Mouse (Mus musculus): Measurements from ENCODE around the gene Plekhm1. TPM values are rescaled to one million over a fixed set of nuclear protein-coding genes. Genes with fewer than 3 reads are reported as not detected.

Gene Plekhm1
- total RNA-seq, 1 experiment from 2014 or later, result 17.4 TPM

DNA sequence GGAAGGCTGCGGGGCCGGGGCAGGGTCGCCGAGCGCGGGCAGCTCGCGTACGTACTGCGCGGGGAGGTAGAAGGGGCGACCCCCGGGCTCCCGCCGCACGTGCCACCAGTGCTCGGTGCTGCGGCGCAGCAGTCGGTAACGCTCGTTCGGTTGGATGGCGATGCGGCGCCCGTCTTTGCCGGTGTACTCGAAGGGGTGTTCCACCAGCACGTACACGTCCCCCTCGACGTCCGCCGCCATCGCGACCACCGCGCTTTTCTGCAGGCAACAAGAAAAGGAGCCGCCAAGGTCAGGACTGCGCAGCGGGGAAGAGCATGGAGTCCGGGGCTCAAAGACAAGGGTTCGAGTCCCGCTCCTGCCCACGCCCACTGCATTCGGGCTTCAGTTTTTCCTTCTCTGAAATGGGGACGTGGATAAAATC, 51.8 kb downstream of the Plekhm1 start:
- no peak for DNase-seq

DNA sequence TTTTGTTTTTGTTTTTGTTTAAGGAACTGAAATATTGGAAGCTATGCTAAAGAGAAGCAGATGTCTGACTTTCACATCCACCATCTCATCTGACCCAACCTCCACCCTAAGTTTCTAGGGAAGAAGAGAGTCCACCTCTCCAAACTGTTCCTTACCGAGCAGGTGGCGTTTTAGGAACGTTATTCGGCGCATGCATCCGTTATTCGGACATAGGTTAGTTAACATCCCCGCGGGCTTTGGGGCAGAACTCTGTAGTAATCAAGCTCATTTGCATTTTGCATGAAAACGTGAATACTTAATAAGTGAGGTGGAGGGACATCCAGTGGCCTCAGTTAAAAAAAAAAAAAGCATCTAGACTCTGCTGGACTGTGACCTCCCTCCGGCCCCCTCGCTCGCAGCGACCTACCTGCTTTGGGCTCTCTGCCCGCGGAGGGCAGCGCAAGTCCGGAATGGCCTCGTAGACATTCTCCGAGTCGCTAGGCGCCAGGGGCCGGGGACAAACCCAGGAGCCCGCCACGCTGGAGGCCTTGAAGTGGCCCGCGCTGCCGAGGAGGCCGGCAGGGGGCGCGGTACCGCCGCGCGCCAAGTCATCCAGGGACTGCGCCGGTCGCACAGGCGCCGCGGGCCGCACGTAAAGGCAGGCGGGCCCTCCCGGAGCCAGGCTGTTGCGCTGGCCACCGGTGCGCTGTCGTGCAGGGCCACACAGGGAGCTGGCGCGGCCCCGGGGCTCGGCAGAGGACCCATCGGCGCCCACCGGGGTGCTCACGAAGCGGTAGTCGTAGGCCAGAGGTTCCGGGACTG, 52.4 kb downstream of the Plekhm1 start:
- peak; percentile 93 for DNase-seq

DNA sequence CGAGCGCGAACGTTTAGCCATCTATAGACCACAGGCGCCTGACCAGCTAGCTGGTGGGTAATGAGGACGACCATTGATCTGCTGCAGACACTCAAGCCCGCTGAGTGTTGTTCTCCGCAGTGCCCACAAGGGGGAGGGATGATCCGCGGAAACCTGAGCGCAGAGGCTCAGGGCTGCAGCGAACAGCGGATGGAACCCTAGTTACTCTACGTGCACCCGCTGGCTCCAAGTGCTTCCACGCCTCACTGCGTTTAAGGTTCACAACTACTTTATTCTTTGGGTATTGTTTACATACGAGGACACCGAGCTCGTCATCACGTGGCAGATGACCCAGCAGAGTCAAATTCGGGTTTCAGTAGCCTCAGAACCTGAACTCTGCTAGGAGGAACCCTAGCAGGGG, 53.4 kb downstream of the Plekhm1 start:
- DNase-seq, result peak; percentile 86

DNA sequence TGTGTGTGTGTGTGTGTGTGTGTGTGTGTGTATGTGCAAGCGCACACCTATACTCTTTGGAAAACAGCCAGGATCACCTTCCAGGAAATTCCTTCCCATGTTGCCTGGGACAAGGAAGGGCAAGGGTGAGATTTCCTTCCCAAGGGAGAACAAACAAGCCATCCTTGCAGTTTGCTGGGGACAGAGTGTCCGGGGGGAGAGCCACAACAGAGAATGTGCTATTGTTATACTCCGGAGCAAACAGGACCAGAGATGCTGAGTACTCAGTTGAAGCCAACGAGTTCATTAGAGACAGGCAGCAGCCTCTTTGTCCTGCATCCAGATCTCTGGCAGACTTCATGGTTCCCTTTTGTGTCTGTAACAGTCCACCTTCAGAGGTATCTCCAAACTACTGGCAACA, 54.2 kb downstream of the Plekhm1 start:
- no peak for DNase-seq

DNA sequence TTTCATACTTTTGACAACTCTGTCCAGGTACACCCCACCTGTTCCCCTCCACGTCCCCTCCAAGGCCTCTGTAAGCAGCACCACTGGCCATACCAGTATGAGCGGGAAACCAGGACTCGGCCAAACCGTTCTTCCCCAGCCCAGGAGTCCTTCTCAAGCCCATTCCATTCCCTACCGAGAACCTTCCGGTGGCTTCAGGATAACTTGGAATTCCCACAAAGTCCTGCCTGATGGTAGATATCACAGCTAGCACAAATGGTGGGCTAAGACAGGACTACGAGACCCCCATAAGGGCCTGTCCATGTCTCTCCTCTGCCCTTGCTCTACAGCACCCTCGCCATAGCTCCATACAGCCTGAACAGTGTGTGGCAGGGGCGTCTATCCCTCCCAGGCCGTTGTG, 54.8 kb downstream of the Plekhm1 start:
- DNase-seq, result no peak

DNA sequence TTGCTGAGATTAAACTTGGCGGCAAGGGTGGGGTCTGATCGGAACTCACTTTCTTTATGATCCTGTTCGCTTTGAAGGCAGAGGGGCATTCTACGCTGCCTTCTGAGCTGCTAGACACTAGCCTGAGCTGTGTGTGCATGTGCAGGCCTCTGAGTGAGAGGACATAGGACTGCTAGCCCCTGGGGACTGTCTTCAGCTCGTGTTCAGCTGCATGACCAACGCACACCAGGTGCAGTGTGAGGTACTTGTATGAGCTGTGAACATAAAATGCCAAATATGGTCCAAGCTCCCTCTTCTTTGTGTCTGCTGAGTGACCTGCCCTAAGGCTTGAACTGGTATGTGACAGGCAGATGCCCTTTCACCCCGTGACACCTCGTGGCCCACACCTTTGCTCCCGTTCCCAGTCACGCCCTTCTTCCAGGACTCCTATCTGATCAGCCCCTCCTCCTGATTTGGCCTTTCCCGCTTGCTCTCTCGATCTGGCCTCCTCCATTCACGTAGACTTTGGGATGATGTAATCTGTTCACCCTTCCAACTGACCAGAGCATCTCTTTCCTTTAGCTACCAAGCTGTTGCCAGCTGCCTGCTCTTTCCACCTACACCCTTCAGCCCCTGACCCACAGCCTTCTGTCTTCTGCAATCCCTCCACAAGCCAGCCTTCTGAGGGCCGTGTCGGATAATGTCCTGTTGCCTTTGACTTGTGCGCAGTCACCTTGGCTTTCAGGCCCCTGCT, 55.4 kb downstream of the Plekhm1 start:
- DNase-seq, result no peak

DNA sequence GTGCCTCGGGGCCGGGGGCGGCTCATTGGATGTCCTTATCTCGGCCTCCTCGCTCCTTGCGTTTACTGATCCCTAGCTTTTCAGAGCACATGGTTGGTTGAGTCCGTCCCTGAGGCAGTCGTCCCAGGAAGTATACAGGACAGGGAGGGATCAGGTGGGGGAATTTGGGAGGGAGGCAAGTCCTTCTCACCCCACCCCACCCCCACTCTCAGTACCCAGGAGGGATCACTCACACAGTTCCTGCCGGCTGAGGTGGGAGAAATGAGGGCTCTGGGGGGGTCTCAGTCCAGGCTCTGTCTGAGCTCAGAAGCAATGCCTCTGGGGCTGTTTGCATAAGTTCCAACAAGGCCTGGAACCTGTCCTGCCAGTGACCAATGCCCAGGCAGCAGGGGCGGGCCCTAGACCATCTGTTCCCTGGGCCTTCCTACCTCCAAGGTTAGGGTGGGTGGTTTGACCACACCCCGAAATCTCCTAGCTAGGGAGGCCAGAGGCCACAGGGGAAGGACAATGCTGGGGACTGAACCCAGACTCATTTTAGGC, 56.4 kb downstream of the Plekhm1 start:
- no peak for DNase-seq

DNA sequence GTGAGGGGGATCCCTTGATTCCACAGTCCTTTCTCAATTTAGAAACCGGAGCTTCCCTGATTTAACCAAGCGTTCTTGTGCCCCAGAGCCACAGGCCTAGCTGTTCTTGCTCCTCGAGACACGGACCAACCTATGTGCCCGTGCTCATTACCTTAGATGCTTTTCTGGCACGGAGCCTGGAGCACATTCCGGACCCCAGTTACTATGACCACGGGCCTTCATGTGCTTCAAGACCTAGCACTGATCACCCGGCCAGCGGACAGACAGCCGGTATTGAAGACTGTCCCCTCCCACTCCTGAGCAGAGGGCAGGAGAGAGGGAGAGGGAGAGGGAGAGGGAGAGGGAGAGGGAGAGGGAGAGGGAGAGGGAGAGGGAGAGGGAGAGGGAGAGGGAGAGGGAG, 57.2 kb downstream of the Plekhm1 start:
- DNase-seq, result no peak

DNA sequence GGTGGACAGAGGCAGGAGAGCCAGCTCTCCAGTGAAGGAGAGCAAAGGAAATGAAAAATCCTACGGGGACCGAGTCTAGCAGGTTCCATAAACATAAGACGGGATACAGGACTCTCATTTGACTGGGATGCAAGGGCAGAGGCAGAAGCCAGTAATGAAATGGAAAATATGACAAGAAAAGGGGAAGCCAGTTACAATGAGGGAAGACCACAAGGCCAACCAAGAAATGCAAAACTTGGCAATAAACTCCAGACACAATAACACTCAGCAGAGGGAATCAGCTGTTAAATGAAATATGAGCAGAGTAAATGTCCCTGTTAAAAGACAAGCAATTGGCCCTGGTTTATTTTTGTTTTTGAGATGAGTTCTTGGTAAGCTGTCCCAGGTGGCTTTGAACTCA, 58.5 kb downstream of the Plekhm1 start:
- DNase-seq, result no peak

DNA sequence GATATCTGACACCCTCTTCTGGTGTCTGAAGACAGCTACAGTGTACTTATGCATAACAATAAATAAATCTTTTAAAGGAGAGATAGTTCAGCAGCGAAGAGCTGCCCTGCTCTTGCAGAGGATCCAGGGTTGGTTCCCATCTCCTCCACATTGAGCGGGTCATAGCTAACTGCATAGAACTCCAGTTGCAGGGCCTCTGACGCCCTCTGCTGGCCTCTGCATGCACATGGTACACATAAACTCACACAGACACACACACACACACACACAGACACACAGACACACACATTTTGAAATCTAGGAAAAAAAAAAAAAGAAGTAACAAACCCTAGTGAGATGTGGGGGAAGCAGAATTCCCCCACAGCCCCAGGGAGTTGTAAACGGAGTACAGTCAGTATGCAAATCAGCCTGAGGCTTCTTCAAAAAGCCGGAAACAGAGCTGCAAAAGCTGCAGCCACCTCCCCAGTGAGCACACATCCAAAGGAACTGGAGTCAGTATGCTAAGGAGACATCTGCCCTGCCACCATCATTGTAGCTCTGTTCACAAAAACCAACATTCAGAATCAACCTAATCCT, 60.2 kb downstream of the Plekhm1 start:
- DNase-seq, result no peak

DNA sequence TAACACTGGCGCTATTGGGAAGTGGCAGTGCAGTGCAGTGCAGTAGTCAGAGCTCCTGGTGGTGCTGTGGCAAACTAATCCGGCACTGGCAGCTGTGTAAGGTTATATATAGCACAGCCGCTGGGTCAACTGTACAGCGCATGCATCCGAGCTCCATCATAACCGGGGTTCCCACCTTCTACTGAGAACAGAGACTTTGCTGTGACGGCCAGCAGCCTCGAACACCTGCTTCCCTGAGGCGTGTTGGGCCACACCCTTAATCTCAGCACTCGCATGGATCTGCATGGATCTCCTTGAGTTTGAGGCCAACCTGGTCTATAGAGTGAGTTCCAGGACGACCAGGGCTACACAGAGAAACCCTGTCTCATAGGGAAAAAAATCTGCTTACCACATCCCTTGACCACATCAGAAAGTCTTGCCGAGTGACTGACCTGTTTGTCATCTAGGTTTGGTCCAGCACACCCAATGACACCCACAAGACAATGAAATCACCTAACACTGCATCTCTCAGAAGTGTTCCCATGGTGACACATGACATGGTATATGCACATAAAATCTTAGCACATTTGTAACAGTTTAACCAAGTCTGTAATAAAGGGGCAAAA, 61.7 kb downstream of the Plekhm1 start:
- no peak for DNase-seq

DNA sequence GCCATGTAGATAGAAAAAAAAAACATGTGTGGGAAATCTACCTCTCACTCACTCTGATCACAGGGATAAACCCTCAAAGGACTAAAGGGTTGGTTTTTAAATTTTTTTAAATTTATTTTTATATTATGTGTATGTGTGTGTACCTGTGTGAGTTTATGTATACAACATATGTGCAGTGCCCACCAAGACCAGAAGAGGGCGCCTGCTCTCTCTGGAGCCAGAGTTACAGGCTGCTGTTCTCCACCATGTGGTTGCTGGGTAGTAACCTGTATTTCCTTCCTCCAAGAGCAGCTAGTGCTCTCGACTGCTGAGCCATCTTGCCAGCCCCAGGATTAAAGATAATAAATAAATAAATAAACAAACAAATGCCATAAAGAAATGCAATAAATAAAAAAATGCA, 62.8 kb downstream of the Plekhm1 start:
- no peak for DNase-seq

DNA sequence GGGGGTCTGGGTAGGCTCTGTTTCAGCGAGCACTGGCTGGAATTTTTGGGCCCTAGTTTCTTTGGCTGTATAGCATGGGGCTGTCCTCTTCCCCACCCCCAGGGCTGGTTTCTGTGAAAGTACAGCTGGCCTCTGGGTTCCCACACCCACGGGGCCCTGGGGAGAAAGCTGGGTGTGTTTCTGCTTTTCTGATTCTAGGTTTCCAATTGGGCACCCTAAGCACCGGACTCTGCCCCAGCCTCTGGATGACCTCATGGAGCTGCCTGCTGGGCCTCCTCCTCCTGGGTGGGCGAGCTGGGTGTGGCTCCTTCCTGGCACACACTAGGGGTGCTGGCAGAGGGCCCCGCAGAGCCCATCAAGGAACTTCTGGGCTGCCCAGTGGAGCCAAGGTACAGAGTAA, 65.8 kb downstream of the Plekhm1 start:
- peak; percentile 59 for DNase-seq

DNA sequence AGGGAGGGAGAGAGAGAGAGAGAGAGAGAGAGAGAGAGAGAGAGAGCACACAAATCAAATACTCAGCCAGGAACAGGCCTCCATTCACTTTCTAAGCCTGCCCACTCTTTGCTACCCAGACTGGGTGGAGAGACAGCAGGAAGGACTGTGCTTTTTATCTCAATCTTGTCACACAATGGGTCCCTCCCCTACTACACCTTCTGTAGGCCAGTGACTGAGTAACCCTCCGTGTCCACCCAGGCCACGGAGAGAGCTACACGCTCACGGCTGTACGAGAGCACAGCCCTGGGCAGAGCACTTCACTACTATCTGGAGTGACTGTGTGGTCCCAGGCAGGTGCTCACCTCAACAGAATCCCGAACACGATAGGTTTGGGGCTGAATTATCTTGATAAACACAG, 66.3 kb downstream of the Plekhm1 start:
- no peak for DNase-seq

DNA sequence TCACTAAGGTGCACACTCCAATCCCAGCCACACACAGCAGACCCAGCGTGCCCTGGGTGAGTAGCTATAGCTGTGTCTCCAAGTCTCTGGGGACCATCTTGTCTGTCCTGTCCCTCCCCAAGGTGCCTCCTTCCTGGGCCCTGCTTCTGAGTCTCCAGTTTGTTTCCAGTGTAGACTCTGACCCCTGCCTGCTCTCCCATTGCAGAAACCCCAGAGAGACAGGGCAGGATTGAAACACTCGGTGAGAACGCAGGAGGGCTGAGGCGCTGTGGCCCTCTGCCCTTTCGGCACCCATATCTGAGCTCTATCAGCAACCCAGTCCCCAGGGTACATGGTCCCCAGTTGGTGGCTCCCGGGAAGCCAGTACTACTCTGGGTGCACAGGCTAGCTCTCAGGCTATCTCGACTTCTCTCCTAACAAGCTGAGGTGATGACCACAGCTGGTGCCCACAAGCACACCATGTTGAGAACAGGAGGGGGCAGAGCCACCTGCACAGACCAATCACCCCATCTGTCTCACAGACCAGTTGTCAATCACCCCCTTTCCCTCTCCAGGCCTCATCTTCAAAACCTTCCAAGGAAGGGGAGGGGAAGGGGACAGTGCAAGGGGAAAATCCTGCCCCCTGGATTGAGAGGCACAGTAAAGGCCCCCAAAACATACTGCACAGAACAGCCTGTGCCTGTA, 66.9 kb downstream of the Plekhm1 start:
- no peak for DNase-seq

DNA sequence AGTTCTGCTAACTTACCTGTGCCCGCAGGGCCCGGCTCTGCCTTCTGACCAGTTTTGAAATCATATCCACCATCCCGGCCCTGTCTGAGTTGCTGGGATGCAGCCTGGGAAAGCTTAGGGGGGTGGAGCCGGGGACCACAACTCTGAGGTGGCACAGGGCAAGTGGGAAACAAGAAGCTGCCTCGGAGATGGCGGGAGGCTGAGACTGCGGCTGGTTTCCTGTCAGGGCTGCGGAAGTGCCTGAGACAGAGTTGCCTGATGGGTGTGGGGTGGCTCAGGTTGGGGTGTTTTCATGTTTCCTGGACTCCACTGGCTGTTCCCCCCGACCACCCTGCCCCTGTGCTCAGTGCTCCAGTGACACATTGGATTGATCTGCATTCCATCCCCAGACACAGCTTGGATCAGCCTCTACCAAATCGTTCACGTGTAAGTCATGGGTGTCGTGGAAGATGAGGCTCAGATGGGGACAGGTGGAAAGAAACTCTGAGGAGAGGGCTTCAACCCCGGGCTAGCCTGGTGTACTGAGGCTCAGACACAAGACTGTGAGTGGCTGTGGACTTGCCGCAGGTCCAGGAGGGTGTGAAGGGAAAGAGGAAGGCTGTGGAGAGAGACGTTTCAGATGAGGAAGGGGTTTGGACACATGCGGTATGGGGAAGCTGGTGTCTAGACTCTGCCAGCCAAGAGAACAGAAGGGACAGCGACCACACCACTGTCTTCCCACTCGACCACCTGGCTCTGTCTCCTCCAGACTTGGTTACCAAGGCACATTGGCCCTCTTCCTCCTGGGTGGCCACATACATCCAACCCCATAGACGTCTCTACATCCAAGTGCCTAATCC, 67.8 kb downstream of the Plekhm1 start:
- no peak for DNase-seq

DNA sequence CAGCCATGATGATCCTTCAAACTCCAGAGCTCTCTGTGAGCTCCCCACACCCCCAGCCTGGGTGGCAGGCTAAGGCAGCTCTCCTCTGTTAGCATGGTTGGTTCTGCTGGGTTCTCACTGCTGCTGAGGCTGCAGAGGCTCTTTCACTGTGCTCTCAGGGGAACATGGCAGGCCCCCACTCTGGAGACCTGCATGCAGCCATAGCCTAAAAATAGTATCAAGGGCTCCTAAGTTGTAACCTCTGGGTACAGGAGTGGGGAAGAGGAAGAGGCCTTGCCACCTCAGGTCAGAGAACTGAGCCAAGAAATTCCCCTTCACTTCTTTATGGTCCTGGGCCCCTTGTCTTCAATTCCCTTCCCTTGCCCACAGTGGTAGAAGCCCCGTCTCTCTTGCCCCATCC, 68.6 kb downstream of the Plekhm1 start:
- no peak for DNase-seq

DNA sequence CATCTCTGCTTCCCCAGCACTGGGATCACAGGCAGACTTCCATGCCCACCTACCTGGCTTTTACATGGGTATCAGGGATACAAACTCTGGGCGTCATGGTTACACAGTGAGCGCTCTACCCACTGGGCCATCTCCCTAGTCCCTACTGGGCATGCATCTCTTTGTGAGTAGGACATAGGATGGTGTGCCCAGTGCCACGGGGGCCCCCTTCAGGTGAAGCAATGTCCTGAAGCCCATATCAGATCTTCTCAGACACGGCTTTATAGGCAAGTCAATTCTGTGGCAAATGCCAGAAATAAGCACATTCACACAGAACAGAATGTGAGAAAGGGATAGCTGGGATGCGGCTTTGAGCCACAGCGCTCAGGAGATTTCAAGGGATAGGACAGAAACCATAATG, 69.4 kb downstream of the Plekhm1 start:
- DNase-seq, result no peak

DNA sequence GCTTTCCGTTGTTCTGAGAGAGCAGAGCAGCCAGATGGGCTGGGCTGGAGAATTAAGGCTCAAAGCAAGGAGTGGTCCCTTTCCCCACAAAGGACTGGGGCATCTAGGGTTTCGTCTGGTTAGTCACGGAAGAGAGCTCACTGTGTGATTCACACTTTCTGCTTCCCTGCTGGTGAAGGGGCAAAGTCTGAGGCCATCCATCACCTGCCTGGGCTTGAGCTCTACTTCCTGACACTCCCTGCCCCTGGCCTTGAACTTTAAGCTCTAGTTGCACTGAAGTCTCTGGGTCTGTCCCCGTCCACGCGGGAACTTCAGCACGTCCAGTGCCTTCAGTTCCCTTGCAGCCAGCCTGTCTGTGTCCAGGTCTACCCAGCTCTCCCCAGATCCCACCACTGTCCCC, 71.8 kb downstream of the Plekhm1 start:
- DNase-seq, result peak; percentile 83

DNA sequence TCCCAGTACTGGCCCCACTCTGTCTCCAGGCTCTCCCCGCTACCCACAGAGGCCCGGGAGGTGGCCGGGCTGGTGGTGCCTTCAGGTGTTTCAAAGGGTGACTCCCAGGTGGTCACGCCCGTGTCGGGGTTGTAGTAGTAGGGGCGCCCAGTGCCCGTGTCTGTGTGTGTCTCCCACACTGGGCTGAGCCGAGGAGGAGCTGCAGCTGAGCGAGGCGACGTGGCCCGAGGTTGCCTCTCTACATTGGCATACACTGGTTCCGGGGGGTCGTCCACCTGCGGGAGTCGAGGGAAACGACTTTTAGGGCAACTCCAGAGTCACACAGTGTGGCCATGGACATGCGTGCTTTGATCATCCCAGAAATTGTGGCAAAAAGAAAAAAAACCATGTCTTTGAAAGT, 72.4 kb downstream of the Plekhm1 start:
- no peak for DNase-seq

DNA sequence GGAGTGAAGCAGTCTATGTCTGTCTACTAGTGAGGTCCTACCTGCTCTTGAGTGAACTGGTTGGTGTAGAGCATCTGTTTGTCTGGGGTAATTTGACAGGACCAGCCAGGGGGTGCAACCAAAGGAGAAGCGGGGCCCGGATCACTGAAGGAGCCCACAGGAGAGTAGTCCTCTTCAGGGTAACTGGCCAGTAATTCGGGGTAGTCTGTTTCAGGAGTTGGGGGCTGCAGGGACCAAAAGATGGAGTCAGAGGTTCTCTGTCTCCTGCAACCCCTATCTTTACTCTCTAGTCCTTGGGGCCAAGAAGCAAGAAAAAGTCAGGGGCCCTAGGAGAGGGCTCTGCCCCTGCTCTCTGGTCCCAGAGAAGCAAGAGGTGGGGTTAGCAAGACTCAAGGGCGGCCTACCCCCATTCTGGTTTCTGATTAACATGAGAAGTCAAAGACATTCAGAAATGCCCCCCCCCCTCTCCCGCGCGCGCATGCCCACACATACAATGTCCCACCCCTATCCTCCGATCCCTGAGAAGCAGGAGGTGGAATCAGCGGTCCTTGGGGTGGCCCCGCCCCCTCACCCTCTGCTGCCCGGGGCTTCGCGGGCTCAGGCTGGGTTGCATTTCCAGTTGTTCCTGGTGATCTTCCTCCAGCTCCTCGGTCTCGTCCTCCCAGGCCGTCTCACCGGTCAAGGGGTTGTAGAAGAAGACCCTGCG, 72.9 kb downstream of the Plekhm1 start:
- DNase-seq, result peak; percentile 75
